Mouse (Mus musculus): ENCODE results near the gene Tspo2. TPM values are rescaled to one million over a fixed set of nuclear protein-coding genes. Genes with fewer than 3 reads are reported as not detected.
A peak's percentile ranks its signal among the peaks of the same experiment; 100 is the strongest.
"Not testable (repeated sequence)": the region's sequence is repeated elsewhere in the genome, so short reads cannot be mapped to it uniquely, and the experiment has no call there.

Gene Tspo2
- total RNA-seq (2021) = not detected
- long read RNA-seq, experiment 1 = 0 reads
- long read RNA-seq, experiment 2 = 0 reads

DNA sequence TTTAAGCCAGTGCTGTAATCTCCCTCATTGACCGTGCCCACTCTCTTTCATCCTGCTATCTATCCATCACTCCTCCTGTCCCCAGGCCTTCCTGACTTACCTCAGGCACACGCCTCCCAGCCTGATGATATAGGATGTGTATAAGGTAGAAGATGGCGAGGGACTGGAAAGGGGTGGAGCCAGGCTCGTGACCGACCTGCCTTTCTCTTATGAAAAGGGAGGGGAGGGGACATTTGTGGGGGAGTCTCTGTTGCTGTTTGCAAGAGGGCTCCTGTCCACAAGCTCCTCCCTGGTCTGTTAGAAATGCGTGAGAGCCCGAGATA lies at the start of gene Tspo2:
Gene Tspo2, minus strand, starts transcription at position 170 of the 323 bp plus-strand sequence.
- no peak for DNase-seq

- no peak for DNase-seq
These were observed 49.6 kb upstream of the Tspo2 start for GRCm38 (mm10) chr17:48500846-48501445.

GRCm38 (mm10) chr17:48497986-48498385 lies 46.7 kb upstream of the Tspo2 start:
- no peak for DNase-seq

DNA sequence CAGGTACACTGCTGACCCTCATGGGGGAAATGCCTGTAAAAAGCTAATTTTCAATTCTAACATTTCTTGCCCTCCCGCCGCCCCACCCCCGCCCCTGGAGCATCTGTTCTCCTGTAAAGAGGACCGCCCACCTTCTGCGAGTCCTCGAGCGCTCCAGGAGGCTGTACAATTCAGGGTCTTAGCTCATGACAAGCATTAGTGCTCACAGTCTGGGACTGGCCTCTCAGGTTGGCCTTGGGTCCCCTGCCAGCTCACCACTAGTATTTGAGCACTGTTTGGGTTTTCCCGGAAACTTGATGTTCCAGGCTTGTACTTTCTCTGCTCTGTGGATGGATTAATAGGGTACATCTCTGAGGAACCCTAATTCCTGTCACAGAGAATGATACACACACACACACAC lies 42.7 kb upstream of the Tspo2 start:
- DNase-seq = peak; percentile 43 to 55

DNA sequence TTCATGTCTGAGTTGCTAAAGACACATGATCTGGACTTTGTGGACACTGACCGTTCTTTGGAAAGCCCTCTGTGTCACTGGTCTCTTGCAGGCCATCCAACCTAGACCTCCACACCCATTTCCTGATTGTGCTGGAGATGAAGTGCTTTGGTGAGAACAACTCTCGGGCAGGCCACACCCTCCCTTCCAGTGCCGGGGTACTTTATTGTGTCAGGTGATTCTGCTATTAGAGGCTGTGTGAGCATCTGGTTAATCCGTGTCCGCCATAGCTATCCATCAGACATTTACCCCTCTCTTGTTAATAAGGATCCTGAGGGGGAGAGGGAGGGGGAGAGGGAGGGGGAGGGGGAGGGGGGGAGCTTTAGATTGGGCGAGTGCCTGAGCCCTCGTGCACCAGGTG lies 42.3 kb upstream of the Tspo2 start:
- no peak for DNase-seq

DNA sequence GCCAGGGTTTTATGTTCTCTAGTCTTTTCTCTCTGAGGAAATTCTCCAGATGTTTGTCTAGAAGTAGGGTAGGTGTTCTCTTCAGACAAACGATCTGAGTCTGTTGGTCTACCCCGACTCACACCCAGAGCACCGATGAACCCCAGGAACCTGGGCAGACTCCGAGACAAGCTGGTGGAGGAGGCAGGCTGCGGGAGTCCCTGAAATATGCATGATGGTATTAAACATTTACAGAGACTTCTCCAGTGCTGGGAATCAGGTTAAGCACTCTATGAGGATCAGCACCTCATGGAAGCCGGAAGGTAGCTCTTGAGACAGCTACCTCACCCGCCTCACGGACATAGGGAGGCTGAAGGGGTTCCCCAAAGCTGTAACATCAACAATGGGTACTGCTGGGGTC lies 41.3 kb upstream of the Tspo2 start:
- no peak for DNase-seq

- no peak for DNase-seq
These were observed 38.1 kb upstream of the Tspo2 start for GRCm38 (mm10) chr17:48489466-48489865.

- DNase-seq = no peak
These were observed 32.9 kb upstream of the Tspo2 start for GRCm38 (mm10) chr17:48484191-48484590.

DNA sequence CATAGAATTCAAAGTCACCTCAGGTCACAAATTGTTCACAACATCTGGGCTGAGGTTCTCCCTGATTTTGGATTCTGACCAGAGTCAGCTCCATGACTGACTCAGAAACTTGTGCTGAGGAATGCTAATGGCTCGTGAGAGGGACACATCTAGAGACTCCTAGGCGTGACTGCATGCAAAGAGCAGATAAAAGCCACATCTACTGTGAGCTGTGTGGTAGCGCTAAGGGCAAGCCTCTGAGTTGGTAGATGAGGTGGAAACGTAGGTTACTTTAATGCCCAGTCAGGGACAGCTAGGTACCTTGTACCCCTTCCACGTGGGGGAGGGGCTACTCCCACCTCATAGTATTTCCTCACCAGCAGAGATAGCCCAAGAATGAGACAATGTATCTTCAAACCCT lies 32.4 kb upstream of the Tspo2 start:
- no peak for DNase-seq

DNA sequence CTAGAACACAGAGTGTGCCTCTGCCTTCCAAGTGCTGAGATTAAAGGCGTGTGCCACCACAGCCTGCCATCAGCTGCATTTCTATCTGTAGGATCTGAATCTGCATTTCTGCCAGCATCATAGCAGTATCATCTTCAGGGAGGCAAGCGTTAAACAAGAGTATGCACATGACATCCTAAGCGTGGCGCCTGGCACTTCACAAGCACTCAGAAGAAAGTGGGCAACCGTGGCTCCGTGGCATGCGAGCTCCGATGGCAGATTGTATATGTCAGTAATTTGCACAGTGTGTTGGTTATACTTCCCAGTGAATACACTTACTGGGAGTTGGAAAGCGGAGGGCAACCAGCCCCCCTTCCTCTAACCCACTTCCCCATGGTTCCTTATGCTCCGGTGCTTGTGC lies 28.6 kb upstream of the Tspo2 start:
- DNase-seq = no peak

DNA sequence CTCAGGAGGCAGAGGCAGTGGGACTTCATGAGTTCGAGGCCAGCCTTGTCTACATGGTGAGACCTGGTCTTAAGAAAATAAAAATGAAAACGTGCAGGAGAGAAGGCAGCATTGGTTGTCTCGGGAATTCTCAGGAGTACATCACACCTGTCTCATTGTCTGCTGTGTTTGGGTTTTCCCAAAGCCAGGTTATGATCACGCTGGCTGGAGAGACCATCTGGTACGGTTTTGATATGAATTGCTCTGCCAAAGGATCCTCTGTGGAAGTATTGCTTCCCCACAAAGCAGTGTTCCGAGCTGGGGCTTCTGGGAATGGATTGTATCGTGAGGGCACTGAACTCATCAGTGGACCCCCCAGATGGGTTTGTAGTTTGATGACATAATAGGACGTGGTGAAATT lies 24.1 kb upstream of the Tspo2 start:
- no peak for DNase-seq

DNA sequence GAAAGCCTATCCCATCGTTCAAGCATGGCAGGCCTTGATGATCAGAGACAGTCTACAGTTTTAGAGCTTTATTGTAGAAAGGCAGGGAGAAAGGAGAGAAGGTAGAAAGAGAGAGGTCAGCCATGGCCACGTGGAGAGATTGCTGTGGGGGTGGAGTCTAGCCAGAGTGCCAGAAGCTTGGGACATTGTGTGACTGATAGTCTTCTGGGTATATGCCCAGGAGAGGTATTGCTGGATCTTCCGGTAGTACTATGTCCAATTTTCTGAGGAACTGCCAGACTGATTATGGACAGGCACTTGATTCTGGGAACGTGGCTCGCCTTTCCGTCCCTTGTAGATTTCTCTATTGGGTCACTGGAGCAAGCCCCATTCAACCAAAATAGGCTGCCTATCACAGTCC lies 23.0 kb upstream of the Tspo2 start:
- DNase-seq = not testable (repeated sequence)

GRCm38 (mm10) chr17:48467395-48468231 lies 16.3 kb upstream of the Tspo2 start:
- DNase-seq = peak; percentile 85 to 87

DNA sequence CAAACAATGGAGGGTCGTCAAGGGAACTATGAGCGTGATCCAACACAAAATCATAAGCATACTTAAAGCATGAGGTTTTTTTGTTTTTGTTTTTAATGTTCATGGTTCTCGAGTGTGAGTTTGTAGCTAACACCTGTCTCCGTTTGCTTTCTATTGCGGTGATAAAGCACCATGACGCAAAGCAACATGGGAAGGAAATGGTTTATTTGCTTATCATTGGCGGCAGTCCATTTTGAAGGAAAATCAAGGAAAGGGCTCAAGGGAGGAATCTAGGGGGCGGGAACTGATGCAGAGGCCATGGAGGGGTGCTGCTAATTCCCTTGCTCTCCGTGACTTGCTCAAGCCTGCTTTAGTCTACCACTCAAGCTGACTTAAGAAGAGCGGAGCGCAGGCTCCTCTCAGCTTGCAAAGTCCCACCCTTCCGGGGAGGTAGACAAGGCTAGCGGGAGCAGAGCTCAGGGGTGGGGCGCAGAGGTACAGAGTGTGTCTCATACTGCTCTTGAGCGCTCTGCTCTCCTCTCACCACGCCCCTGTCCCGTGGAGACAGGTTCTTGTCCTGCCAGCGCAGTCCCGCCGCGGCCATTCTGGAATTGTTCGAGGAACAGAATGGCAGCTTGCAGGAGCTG lies 15.6 kb upstream of the Tspo2 start:
- no peak for DNase-seq

- DNase-seq = no peak
These were observed 12.1 kb upstream of the Tspo2 start for GRCm38 (mm10) chr17:48463391-48463790.

- no peak for DNase-seq
These were observed 10.8 kb upstream of the Tspo2 start for GRCm38 (mm10) chr17:48462096-48462495.

GRCm38 (mm10) chr17:48457971-48458653 lies 6.8 kb upstream of the Tspo2 start:
- no peak for DNase-seq

- DNase-seq = no peak
These were observed 4.6 kb upstream of the Tspo2 start for GRCm38 (mm10) chr17:48455955-48456354.

- no peak for DNase-seq
These were observed 3.4 kb upstream of the Tspo2 start, which contains the start of gene Unc5cl for GRCm38 (mm10) chr17:48454688-48455087. Gene Unc5cl (plus strand): TSS chr17:48454901.

- no peak for DNase-seq
These were observed 2.9 kb upstream of the Tspo2 start for GRCm38 (mm10) chr17:48454190-48454589.

DNA sequence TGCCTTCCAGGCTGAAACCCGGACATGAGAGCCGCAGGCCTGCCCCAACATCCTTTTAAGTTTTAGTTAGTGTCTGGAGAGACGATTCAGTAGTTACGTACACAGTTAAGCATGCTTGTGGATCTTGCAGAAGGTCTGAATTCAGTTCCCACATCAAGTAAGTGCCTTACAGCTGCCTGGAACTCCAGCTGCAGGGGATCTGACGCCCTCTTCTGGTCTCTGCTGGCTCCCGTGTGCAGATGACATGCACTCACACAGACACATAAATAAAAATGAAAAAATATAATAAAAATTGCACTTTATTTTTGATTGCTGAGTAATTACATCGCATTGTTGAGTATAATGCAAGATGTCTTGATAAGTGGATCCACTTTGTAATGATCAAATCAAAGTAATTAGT lies 2.2 kb upstream of the Tspo2 start:
- DNase-seq = no peak

- no peak for DNase-seq
These were observed 577 bp upstream of the Tspo2 start for GRCm38 (mm10) chr17:48451753-48452444.

All from adrenal gland, postnatal 36 days (tissue).